Mouse (Mus musculus) bone marrow macrophage, adult 2 months (primary cell): ENCODE data around the gene Als2cl. TPM values are rescaled to one million over a fixed set of nuclear protein-coding genes. Genes with fewer than 3 reads are reported as not detected.

Source experiments
- H3K27ac ChIP-seq: 2 replicates; pipeline ENCODE4 v1.5.1; 2012; ENCODE audit warnings: low read depth, low read length; ENCODE audit not compliant: insufficient read depth
- H3K4me1 ChIP-seq: 2 replicates; pipeline ENCODE4 v1.6.1; 2012; ENCODE audit warnings: low read length; ENCODE audit not compliant: control insufficient read depth, insufficient read depth
- H3K4me3 ChIP-seq: 2 replicates; pipeline ENCODE4 v1.5.1; 2012; ENCODE audit warnings: mild to moderate bottlenecking, low read length, moderate library complexity; ENCODE audit not compliant: insufficient read depth
- CTCF ChIP-seq: IDR thresholded peaks from 2 replicates; pipeline ENCODE4 v1.5.1; 2012; ENCODE audit warnings: low read depth, mild to moderate bottlenecking, low read length, moderate library complexity
- POLR2A ChIP-seq: IDR thresholded peaks from 2 replicates; pipeline ENCODE4 v1.6.1; 2012; ENCODE audit warnings: mild to moderate bottlenecking, low read depth, low read length, borderline replicate concordance
- polyA plus RNA-seq: library from polyadenylated mRNA; stranded (reverse); fragments of >200 nt; gene quantifications from 2 replicates; pipeline ENCODE4 v1.2.4, GENCODE M21; 2012; ENCODE audit not compliant: missing spikeins, insufficient read depth, insufficient read length

Gene Als2cl
- polyA plus RNA-seq, result 12.6 and 16.4 TPM in 2 replicates

DNA sequence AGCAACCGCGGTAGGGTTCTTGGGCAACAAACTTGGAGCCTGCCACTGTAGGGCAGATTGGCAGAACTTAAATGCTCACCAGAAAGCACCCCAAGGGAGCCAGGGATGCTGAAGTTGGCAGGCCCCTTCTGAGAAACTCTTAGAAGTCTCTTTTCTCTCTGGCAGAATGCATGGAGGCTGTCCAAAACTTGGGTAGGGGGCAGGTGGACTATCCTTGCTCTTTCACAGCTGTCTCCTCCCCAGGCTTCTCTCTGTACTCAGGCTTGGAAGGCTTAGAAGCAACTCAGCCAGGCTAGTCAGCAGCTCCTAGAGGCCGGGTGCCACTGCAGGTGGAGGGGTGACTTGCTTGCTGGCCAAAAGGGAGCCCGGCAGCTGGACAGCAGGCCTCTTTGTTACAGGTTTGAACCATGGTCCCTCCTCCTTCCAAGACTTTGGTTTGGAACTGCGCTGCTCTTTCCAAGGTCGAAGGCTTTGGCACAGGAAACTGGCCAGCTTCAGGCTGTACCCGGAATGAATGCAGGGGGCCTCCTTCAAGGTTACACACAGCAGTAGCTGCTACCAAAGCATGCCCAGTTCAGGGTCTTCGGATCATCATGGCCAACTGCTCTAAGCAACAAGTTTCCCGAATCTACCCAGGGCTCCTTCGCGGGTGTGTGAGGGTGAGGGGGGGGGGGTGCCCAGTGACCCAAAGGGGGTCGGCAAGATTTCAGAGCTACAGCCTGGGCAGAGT lies at the start of gene Als2cl:
Als2cl (plus strand) TSS at position 680 of the 730 bp plus-strand sequence.
- Histone ChIP-seq H3K27ac (no peak within 1 kb of the TSS), H3K4me1 (peaks cover 29% of the 10 kb centered on the region), H3K4me3 (peak within 1 kb of the TSS; percentile 85)
- TF ChIP-seq CTCF, result no peak
- TF ChIP-seq POLR2A, result no peak

DNA sequence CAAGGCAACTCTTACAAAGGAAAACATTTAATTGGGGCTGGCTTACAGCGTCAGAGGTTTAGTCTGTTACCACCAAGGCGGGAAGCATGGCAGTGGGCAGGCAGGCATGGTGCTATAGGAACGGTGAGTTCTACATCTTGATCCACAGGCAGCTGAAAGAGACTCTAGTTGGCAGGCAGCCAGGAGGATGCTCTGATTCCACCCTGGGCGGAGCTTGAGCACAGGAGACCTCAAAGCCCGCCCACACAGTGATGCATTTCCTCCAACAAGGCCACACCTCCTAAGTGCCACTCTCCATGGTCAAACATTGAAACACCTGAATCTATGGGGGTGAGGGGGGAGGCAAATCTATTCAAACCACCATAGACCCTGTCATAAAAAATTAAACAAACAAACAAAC lies 46.6 kb upstream of the Als2cl start:
- Histone ChIP-seq H3K27ac (no peak overlapping the region), H3K4me1 (peaks cover 2% of the 10 kb centered on the region; the same call in 1 of the 2 replicates), H3K4me3 (no peak overlapping the region)
- TF ChIP-seq CTCF, result no peak
- no peak for TF ChIP-seq POLR2A

DNA sequence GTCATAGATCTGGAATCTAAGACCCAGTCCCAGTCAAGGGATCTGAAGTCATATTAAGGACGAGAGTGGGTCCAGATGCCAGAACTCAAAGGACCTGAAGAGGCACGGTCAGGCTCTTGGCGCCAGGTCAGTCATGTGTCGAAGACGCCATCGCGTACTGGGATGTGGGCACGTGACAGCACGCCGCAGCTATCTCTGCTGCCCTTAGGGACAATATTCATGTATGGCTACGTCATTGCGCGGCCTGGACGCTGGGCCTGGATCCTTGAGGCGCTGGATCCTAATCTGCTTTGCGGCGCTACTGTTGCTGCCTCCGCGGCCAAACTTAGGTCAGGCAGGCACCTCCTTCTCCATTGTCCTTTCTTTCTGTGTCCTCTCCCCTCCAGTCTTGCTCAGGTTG lies 45.3 kb upstream of the Als2cl start, which contains the start of gene Prss45:
Prss45 (plus strand) TSS at position 178 of the 400 bp plus-strand sequence.
- peaks cover 8% of the 10 kb centered on the region for H3K4me1 ChIP-seq

DNA sequence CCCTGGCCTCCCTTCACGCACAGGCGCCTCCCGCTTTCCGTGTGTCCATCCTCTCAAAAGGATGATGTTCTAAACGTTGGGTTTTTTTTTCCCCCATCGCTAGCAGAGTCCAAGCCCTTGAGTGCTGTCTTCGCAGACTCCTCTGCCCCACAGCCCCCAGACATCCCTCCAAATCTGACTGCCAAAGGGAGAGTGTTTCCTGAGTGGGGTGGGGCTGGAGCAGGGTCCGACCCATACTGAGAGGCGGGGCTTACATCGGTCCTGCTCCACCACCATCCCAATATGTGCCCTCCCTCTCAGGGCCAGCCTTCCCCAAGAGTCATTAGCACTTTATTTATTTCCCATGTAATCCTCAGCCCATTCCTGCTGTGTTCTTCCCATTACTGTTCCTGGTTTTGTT lies 44.7 kb upstream of the Als2cl start:
- no peak overlapping the region for H3K4me3 ChIP-seq
- TF ChIP-seq POLR2A (no peak), CTCF (no peak)
- no peak overlapping the region for H3K27ac ChIP-seq
- peaks cover 11% of the 10 kb centered on the region for H3K4me1 ChIP-seq

More for the DNA sequence above, 45.3 kb upstream of the Als2cl start, which contains the start of gene Prss45:
- Histone ChIP-seq H3K27ac (no peak within 1 kb of the TSS), H3K4me3 (no peak within 1 kb of the TSS)
- TF ChIP-seq CTCF, result no peak
- no peak for TF ChIP-seq POLR2A

DNA sequence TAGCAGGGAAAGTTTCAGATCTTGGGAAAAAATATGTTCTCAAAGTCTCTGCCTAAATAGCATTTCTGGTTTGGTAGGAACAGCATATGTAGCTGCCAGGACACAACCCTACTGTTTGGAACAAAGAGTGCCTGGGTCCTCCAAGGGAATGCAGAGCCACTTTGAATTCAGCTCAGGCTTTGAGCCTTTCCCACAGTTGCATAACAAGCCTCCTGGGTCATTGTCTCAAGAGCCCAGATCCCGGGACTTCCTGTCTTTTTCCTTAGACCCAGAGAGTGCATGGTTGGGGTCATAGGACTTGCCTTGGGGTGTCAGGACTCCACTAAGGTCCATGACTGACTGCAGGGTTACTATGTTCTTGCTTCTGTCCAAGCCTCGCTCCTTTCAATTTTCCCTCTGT lies 43.6 kb upstream of the Als2cl start:
- H3K4me3 ChIP-seq, result no peak overlapping the region
- TF ChIP-seq CTCF (no peak), POLR2A (no peak)
- peaks cover 22% of the 10 kb centered on the region for H3K4me1 ChIP-seq
- no peak overlapping the region for H3K27ac ChIP-seq

DNA sequence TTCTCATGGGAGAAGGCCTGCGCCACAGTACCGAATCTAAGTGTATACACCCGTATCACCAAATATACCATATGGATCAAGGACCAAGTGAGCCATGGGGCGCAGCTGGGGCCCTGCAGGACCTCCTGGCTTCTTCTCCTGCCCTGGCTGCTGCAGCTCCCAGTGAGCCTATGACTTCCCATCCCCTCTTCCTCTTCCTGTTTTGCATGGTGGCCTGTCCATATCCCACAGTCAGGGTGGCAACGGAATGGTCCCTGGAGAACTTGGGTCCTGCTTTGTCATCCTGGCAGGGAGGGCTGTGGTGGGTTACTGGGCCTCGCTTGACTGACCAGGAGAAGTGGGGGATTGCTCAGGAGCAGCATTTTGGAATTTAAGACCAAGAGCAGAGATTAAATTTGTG lies 38.8 kb upstream of the Als2cl start:
- Histone ChIP-seq H3K4me1 (peaks cover 36% of the 10 kb centered on the region), H3K27ac (peak overlapping the region; percentile 95), H3K4me3 (no peak overlapping the region)
- TF ChIP-seq POLR2A (no peak), CTCF (no peak)

DNA sequence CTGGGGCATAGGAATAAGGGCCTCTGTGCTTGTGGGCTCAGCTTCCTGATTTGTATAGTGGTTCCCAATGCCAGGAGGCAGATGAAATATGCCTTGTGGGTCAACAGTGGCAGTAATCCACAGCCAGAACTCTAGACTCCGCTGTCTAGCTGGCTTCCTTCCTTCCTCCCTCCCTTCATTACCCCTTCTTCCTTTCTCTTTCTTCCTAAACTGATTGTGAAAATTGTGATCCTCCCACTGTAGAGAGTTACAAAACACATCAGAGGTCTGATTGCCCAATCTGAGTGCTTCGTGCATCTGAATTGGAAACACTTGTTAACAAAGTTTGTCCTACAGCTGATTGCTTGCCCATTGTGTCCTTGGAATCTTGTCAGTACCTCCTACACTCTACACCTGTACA lies 38.2 kb upstream of the Als2cl start:
- TF ChIP-seq POLR2A (no peak), CTCF (no peak)
- peak overlapping the region; percentile 95 for H3K27ac ChIP-seq

DNA sequence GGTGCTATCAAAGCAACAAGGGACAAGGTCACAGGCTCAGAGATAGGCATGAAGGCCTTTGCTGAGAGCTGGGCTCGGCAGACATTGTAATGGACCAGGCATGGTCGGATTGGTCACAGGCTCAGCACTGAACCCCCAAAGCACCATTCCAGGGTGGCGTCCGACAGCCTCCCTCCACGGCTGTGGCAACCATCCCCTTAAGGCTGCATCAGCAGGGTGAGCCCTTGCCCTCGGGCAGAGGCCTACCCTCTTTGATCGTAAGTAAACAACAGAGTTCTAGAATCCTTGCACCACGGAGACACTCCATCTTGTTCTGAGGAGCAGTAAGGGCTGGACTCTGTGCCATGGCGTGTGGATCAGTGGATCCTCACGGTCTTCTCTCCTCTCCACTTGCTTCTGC lies 35.5 kb upstream of the Als2cl start, which contains the start of gene Prss46:
Prss46 (plus strand) TSS at position 301 of the 400 bp plus-strand sequence.
- peaks cover 40% of the 10 kb centered on the region for H3K4me1 ChIP-seq
- H3K27ac ChIP-seq, result no peak within 1 kb of the TSS
- TF ChIP-seq POLR2A, result no peak
- TF ChIP-seq CTCF, result no peak

More for the DNA sequence above, 38.2 kb upstream of the Als2cl start:
- Histone ChIP-seq H3K4me1 (peaks cover 34% of the 10 kb centered on the region), H3K4me3 (no peak overlapping the region)

GRCm38 (mm10) chr9:110849162-110849561 lies 30.5 kb upstream of the Als2cl start:
- no peak for TF ChIP-seq CTCF
- TF ChIP-seq POLR2A, result no peak
- H3K27ac ChIP-seq, result peak overlapping the region; percentile 38; the same call in 1 of the 2 replicates

More for the DNA sequence above, 35.5 kb upstream of the Als2cl start, which contains the start of gene Prss46:
- H3K4me3 ChIP-seq, result no peak within 1 kb of the TSS

DNA sequence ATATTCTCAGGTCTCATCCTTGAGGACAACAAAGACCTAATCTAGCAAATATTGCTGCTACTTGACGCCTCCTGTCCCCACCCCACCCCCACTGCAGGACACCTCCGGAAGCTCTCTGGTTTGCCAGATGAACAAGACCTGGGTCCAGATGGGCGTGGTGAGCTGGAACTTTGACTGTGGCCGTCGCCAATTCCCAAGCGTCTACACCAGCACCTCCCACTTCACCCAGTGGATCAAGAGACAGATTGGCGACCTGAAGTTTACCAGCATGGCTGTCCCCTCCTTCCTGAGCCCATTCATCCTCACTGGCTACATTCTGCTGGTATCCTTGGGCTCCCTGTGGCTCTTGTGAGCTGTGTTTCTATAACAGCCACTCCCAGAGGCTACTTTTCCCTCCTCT lies 23.8 kb upstream of the Als2cl start:
- H3K4me3 ChIP-seq, result no peak overlapping the region
- peaks cover 22% of the 10 kb centered on the region for H3K4me1 ChIP-seq
- no peak overlapping the region for H3K27ac ChIP-seq
- no peak for TF ChIP-seq POLR2A
- TF ChIP-seq CTCF, result no peak

More at GRCm38 (mm10) chr9:110849162-110849561, 30.5 kb upstream of the Als2cl start:
- Histone ChIP-seq H3K4me1 (peaks cover 21% of the 10 kb centered on the region), H3K4me3 (no peak overlapping the region)
